Mouse (Mus musculus): ENCODE data around the gene Fcho2.

Gene Fcho2

DNA sequence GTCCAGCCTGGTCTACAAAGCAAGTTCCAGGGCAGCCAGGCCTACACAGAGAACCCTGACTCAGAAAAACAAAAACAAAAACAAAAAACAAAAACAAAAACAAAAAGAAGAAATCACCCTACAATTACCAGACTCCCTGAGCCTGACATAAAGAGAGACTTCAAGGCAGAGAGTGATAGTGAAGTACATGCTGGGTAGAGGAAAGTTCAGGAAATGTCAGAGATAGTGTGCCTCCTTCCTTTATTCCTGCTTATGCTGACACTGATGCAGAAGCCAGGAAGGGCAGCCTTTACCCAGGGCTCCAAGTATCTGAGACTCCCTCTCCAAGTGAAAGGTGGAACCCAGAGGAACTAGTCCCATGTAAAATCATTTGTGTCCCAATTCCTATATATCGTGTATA lies 10.8 kb downstream of the Fcho2 start:
- DNase-seq (ENCODE audit: low spot score), result no peak

DNA sequence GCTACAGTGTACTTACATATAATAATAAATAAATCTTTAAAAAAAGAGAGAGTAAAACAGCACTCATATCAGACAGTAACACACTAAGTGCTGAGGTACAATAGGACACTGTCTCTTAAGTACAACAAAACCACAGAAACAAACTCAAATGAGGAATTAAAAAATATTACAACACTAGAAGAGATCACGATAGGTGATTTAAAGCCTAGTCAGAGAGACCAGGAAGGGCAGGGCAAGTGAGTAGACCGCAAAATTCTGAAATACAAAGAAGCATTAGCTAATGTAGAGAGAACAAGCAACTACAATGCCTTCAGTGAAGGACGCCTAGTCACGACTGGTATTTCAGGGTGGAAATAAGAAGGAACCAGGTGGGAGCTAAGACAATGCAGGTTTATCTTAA lies 11.6 kb downstream of the Fcho2 start:
- DNase-seq (ENCODE audit: low spot score), result no peak

DNA sequence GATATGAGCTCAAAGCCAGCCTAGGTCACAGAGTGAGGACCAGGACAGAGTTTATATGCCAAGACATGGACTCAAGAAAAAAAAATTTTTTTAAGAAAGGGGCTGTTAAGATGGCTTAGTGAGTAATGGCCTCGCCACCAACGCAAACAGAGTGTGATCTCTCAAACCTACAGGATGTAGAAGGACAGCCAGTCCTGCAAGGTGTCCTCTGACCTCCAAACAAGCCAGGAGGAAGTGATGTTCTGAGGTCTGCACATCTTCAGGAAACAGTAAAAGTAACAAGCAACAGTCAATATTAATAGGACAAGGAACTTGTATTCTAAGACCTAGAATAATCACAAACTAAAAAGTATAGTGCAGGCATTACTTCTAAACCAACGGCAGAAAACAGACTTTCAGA lies 12.3 kb downstream of the Fcho2 start:
- no peak for DNase-seq (ENCODE audit: low spot score)

DNA sequence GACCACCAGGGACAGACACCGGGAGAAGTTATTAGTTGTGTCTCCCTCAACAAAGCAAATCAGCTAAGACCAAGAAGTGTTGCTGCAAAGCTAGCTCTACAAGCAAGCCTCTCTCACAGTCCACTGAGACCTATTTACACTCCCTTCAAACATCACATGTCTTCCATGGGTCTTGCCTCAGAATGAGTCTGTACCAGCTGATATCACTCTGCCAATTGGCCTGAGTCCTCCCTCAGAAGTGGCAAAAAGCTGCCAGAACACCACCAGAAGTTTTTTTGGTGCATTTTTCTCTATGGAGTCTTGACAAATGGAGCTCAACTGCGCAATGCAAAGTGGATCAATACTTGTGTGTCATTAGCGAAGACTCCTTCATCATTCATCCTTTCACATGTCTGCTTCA lies 19.7 kb downstream of the Fcho2 start:
- DNase-seq (ENCODE audit: low spot score), result no peak

DNA sequence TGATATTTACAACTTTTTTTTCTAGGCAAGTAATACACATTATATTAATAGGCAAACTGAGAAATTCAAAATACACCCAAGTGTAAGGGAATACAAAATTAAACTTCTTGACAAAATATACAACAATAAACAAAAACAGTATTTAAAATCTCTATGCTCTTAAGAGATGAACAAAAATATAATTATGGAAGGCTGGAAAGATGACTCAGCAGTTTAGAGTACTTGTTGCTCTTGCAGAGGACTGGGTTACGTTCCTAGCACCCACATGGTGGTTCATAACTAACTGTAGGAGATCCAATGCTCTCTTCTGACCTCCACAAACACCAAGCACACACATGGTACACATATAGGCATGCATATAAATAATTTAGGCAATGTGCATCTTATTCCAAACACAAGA lies 22.4 kb downstream of the Fcho2 start:
- no peak for DNase-seq (ENCODE audit: low spot score)

DNA sequence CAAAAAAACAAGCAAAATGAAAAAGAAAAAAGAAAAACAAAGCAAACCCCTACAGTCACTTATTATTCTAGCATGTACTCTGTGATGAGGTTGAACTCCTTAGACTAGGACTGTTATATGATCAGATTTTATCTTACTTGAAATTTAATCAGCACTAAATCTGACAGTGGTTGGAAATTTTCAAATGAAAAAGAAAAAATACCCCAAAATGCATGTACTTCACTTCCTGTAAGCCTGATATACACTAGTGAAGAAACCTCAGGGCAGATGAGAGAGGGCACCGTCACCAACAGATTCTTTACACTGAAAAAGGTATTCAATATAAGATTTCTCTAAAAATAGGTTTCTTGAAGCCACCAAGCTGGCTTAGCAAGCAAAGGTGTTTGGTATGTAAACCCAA lies 23.6 kb downstream of the Fcho2 start:
- DNase-seq (ENCODE audit: low spot score), result no peak

DNA sequence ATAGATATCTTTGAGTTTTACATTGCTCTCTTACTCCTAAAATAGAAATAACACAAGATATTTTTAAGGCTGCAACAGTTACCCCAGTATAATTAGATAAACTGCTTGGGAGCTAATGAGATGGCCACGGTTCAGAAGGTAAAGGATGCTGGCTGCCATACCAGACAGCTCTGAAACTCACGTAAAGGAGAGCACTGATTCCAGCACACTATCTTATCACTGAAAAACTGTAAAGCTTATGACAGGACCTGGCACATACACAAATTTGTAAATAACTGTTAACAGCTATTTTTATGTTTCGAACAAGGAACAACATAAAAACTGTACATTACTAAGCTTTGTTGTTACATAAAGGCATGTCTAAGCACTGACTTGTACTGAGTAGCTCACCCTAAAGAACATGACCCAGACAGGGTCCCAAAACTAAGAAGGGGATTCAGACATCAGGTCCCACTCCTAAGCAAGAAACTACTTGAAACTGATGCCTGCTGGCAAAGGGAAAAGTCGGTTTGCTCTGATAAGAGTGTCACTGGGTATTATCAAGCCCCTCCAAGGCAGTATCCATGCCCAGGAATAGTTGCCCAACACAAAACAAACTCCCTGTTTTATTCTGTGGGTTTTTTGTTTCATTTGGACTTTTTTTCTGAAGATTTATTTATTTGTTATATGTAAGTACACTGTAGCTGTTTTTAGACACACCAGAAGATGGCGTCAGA lies 28.1 kb downstream of the Fcho2 start:
- no peak for DNase-seq (ENCODE audit: low spot score)

DNA sequence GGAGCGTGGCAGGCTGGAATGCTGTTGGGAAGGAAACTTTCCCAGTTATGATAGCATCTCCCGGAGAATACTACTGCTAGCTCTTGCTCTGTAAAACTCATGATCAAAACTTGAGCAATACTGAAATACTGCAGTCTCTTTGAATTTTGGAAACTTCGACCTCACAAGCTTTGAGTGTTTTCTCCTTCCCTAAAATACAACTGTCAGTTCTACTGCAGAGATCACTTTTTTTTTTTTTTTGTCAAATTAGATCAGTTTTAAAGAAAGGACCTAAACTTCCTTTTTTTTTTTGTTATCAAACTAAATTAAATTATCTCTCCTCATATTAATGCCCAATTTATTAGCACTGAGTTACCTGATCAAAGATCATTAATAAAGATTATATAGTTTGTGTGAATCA lies 37.3 kb downstream of the Fcho2 start:
- no peak for DNase-seq (ENCODE audit: low spot score)

DNA sequence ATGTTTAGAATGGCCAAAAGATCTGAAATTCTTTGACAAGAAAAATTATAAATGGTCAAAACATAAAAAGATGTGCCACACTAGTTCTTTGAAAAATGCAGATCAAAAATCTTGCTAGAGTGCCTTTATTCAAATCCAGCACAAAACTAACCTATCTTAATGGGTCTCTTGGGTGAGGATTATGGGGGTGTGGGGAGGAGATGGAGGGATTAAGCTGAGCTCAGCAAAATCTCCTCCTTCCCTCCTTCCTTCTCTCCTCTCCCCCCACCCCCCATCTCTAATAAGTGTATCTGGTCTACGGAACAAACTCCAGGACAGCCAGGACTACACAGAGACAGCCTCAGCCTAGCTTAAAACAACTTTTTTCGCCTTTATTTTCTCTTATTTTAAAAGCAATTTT lies 43.8 kb downstream of the Fcho2 start:
- no peak for DNase-seq (ENCODE audit: low spot score)

DNA sequence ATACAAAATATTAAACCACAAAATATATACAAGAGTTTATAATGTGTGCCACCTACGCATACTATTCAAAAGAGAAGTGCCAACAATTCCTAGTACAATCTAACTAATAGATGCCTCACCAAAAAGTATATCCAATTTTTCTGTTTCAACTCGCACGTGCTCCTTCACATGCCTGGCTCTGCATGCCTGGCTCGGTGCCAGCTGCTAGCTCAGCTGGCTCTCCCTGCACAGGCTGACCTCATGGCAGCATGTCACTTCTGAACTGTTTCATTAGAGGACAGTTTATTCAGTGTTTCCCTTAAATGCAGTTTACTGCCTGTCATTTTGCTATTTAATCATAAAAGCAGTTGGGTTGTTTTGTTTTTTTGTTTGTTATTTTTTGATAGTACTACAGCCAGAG lies 46.9 kb downstream of the Fcho2 start:
- DNase-seq (ENCODE audit: low spot score), result no peak

DNA sequence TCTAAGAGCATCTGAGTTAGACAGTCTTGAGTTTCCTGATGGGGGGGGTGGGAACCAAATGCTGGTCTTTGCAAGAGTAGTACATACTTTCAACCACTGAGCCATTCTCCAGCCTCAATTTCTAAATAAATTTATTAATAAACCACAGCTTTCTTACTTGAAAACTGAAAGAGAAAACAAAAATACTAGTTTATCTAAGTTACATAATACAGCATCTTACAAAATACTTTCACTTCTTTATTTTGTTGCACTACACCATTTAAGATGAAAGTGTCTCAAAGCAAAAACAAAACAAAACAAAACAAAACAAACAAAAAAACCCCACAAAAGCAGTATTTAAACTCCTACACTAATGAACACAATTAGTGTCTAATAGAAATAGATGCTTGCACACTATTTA lies 53.5 kb downstream of the Fcho2 start:
- DNase-seq (ENCODE audit: low spot score), result no peak

DNA sequence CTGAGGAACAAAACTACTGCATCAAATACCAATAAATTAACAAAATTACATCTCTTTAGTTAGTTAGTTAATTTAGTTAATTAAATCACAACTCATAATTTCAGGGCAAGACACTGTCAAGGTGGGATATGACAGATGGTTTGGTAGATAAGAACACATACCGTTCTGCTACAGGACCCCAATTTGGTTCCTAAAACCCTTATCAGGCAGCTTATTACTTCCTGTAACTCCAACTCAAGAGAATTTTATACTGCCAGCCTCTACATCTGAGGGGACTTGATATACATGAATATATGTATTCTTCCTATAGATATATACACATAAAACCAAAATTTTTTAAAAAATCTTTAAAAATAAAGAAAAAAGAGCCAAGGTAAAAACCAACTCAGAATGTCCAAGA lies 59.4 kb downstream of the Fcho2 start:
- no peak for DNase-seq (ENCODE audit: low spot score)

DNA sequence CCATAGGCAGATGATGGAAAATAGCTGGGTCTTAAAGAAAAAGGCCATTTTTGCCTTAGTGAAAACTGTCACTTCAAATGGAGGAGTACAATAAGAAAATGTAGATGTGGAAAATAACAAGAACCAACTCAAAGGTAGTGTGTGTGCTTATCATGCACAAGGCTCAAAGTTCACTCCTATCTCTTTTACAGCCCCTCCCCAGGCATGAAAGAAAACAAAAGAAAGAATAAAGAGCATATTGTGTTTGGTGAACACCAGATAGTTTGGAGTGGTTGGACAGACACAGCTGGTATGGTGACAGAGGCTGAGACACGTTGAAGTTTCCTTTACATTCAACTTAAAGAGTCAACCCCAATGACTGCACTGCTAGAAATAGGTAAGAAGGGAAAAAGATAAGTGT lies 70.6 kb downstream of the Fcho2 start:
- no peak for DNase-seq (ENCODE audit: low spot score)

DNA sequence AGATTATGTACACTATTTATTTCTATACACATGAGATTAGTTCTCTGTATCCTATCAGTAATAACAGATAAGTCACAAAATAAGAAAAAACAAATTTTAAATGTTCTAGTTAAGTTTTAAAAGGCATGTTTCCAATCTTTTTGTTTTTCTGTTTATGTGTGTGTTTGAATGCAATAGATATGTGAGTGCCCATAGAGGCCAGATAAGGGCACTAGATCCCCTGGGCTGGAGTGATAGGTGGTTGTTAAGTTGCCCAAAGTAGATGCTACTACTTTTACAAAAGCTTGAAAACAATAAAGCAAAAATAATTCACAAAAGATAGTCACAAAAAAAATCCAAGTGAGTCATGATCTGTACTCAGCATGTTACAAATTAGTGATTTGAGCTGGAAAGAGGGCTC lies 71.4 kb downstream of the Fcho2 start:
- no peak for DNase-seq (ENCODE audit: low spot score)

DNA sequence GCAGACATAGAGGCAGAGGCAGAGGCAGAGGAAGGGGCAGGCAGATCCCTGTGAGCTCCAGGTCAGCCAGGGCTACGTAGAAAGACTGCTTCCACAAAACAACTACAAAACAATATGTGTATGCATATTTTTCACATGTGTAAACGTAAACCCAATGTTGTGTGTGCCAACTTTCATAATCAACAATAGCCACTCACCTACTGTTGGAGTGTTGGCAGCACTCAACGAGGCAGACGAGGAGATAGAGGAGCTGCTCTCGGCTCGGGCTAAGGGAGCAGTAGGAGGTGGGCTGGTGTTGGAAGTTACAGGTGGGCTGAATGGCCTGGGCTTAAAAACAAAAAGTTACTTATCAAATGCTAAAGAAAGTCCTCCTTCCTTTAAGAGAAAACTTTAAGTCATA lies 72.0 kb downstream of the Fcho2 start:
- no peak for DNase-seq (ENCODE audit: low spot score)

DNA sequence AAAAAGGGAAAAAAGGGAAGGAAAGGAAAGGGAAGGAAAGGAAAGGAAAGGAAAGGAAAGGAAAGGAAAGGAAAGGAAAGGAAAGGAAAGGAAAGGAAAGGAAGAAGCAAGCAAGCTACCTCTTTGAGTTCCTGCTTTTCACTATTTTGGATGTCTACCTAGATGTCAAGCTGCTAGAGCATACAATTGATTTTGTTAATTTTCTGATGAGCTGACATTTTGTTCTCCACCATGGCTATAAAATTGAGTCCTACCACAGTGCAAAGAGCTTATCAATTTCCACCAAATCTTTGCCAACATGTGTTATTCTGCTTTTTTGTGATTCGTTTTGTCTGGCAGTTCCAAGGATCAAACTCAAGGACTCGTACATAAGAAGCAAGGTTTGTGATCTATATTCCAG lies 77.0 kb downstream of the Fcho2 start:
- DNase-seq (ENCODE audit: low spot score), result no peak

DNA sequence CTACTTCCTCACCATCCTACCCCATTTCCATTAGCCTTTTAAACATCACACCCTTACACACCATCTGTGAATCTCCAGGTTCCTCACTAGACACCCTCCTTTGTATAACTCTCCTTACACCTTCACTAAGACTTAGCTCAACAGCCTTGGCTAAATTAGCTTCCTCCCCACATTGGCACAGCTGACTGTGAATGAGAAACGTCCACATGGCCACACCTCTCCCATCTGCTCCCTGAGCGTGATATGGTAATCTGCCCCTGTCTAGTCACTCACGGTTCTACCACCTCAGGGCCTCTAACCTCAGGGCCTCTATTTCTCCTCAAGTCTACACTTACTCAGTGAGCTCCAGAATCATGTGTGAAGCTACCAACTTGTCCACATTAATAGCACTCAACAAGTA lies 82.0 kb downstream of the Fcho2 start:
- DNase-seq (ENCODE audit: low spot score), result no peak

DNA sequence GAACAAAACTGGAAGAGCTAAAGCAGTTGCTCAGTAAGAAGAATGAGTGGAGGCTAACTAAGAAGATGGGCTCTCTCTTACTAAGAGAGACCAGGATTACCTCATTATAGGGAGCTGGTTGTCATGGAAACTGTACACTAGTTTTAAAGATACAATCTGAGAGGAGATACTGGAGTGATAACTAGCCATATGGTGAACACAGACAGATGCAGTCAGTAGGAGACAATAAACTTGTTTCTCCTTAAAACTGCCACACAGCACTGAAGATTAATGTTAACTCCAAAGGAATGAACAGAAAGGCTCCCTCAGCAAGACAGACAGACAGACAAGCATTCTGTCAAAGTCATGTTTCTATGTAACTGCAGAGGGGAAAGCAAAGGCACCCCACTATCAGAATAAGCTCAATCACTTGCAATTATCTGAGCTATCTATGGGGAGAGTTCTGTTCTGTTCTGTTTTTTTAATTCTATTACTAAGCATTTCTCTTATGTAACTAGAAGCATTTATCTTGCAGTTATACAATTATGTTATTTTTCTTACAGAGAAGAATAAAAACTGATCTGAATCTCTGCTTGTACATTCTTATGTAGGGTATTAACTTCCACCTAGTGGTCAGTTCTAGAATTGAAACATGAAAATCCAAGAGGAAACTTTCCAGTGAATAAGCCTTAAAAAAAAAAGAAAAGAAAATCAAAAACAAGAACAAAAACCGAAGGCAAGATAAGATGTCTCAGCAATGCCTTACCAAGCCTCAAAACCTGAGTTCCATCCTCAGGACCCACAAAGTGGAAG lies 85.8 kb downstream of the Fcho2 start:
- DNase-seq (ENCODE audit: low spot score), result no peak

DNA sequence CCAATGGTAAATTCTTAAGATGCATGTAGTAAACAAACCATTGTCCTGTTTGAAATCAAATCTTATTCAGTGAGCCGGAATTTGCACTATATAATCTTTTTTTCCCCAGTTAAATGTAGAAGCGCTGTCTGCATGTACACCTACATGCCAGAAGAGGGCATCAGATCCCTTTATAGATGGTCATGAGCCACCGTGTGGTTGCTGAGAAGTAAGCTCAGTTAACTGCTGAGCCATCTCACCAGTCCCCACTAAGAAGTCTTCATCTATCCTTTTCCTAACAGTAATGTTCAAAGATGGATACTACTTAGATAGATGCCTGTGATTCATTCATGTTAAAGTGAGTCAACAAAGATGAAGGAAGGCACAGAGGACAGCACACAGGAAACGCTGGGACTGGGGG lies 88.8 kb downstream of the Fcho2 start:
- peak; percentile 45 for DNase-seq (ENCODE audit: low spot score)

DNA sequence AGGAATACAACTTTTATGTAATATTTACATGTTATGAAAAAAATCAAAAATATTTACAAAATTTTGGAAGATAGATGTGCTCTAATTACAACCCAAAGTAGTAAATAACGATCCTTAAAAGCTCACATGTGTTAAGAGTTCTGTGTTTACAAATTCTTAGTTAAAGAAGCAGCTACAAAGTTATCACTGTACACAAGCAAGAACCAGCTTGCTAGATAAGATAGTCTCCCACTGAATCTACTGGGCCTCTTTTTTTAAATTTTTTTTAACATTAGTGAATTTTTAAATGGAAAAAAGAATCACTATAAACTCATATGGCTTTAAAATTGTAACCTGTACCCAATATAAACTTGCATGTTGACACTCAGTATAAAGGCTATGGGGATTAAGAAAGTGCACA lies 91.8 kb downstream of the Fcho2 start:
- DNase-seq (ENCODE audit: low spot score), result no peak

DNA sequence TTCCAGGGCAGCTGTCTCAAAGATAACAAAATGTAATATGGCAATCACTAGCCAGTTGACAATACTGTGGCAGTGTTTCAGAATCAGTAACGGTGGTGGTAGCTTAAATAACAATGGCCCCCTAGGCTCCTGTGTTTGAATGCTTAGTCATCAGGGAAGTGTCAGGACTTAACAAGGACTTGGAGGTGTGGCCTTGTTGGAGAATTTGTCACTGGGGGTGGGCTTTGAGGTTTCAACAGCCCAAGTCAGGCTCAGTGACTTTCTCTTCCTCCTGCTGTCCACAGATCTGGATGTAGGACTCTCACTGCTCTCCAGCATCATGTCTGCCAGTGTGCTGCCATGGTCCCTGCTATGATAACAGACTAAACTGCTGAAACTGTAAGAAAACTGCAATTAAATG lies 93.0 kb downstream of the Fcho2 start:
- no peak for DNase-seq (ENCODE audit: low spot score)

DNA sequence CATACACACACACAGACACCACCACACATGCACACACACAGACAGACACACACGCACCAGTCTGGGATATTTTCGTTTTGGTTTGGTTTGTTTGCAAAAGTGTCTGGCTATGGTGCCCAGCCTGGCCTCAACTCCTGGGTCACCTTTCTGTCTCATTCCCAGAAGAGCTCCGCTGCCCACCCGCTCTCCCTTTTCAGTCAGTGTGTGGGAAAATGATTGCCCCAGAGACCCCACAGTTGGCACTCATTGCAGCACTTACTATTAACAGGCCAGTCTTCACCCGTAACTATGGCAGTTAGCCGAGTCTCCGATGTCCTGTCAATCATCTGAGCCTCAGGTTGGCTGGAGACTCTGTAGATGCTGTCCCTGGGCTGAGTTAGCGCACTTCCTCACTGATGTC lies 99.1 kb downstream of the Fcho2 start:
- DNase-seq (ENCODE audit: low spot score), result no peak

DNA sequence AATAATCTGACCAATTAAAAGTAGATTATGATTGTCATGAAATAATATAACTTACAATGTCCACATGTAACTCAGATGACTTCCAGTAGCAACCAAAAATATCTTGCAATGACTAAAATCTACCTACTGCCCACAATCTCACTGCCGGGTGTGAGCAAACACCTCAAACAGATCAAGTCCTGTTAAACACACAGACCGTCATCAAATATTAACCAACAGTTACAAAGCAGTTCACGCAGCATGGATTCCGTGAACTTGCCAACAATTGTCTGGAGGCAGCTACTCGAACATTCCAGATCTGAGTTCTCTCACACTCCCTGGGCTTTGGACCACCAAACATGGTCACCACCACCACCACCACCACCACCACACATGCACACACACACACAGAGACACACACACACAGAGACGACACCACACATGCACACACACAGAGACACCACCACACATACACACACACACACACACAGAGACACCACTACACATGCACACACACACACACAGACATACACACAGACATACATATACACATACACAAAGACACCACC lies 99.7 kb downstream of the Fcho2 start:
- DNase-seq (ENCODE audit: low spot score), result no peak

DNA sequence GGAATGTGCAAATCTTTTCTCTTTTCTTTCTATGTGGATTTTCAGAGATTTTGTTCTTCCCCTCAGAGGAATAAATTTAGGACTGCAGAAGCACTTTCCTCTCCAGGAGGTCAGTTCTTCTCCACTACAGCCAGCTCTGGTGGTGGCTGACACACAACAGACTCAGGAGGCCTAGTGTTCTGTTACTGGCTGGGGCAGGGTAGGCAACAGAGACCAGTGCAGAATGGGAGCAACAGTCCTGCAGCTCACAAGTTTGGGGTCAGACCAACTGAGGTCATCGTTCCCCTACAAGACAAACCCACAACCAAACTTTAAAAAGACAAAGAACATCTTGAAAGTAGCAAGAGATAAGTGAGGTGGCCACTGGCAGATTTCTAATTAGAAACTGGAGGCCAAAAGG lies 104.6 kb downstream of the Fcho2 start:
- DNase-seq (ENCODE audit: low spot score), result no peak
